Mouse (Mus musculus) cerebellum, adult 8-10 months (tissue): Measurements from ENCODE around the gene Snd1.

Experiments
- DNase-seq: peaks from one replicate; pipeline ENCODE4 v3.0.0; 2022

Snd1 gene

GRCm38 (mm10) chr6:28599120-28599519, 124.2 kb downstream of the Snd1 start:
- DNase-seq, result no peak

GRCm38 (mm10) chr6:28600404-28600803, 125.5 kb downstream of the Snd1 start:
- DNase-seq, result no peak

GRCm38 (mm10) chr6:28603401-28603800, 128.5 kb downstream of the Snd1 start:
- no peak for DNase-seq

- DNase-seq, result no peak
These were observed 128.9 kb downstream of the Snd1 start for GRCm38 (mm10) chr6:28603823-28604222.

GRCm38 (mm10) chr6:28609291-28609690, 134.4 kb downstream of the Snd1 start:
- DNase-seq, result no peak

- no peak for DNase-seq
These were observed 135.2 kb downstream of the Snd1 start for GRCm38 (mm10) chr6:28610127-28610526.

- no peak for DNase-seq
These were observed 138.5 kb downstream of the Snd1 start for GRCm38 (mm10) chr6:28613441-28613840.

- no peak for DNase-seq
These were observed 139.9 kb downstream of the Snd1 start for GRCm38 (mm10) chr6:28614856-28615255.

GRCm38 (mm10) chr6:28615408-28615807, 140.5 kb downstream of the Snd1 start:
- DNase-seq, result no peak

GRCm38 (mm10) chr6:28615966-28616365, 141.0 kb downstream of the Snd1 start:
- DNase-seq, result peak; percentile 14

GRCm38 (mm10) chr6:28618299-28618698, 143.4 kb downstream of the Snd1 start:
- DNase-seq, result no peak

GRCm38 (mm10) chr6:28618751-28619153, 143.8 kb downstream of the Snd1 start:
- peak; percentile 56 for DNase-seq

GRCm38 (mm10) chr6:28621431-28621830, 146.5 kb downstream of the Snd1 start:
- DNase-seq, result no peak

GRCm38 (mm10) chr6:28621961-28622360, 147.0 kb downstream of the Snd1 start:
- DNase-seq, result no peak

GRCm38 (mm10) chr6:28622522-28622921, 147.6 kb downstream of the Snd1 start:
- no peak for DNase-seq

- DNase-seq, result no peak
These were observed 148.0 kb downstream of the Snd1 start for GRCm38 (mm10) chr6:28622963-28623362.

- no peak for DNase-seq
These were observed 153.5 kb downstream of the Snd1 start for GRCm38 (mm10) chr6:28628408-28628807.

- DNase-seq, result no peak
These were observed 154.9 kb downstream of the Snd1 start for GRCm38 (mm10) chr6:28629866-28630265.

- no peak for DNase-seq
These were observed 156.0 kb downstream of the Snd1 start for GRCm38 (mm10) chr6:28630926-28631325.

- no peak for DNase-seq
These were observed 158.2 kb downstream of the Snd1 start for GRCm38 (mm10) chr6:28633120-28633519.

- peak; percentile 46 for DNase-seq
These were observed 158.7 kb downstream of the Snd1 start for GRCm38 (mm10) chr6:28633656-28634055.

- no peak for DNase-seq
These were observed 160.2 kb downstream of the Snd1 start for GRCm38 (mm10) chr6:28635092-28635491.

- no peak for DNase-seq
These were observed 160.8 kb downstream of the Snd1 start for GRCm38 (mm10) chr6:28635531-28636348.

- no peak for DNase-seq
These were observed 165.1 kb downstream of the Snd1 start for GRCm38 (mm10) chr6:28640088-28640487.

- no peak for DNase-seq
These were observed 168.0 kb downstream of the Snd1 start for GRCm38 (mm10) chr6:28642909-28643308.
